Mouse (Mus musculus) G1E (cell line): ENCODE results near the gene Dock4.

ENCODE experiments used
- CTCF ChIP-seq: IDR thresholded peaks from 2 replicates; pipeline ENCODE4 v1.5.1; 2012; ENCODE audit warnings: low read depth, low read length, inconsistent platforms, mixed read lengths
- GATA1 ChIP-seq: IDR thresholded peaks from 2 replicates; pipeline ENCODE4 v1.6.1; 2012; ENCODE audit warnings: borderline replicate concordance, low read length, inconsistent platforms, mixed read lengths
- TAL1 ChIP-seq: conservative IDR thresholded peaks from 2 replicates; pipeline ENCODE4 v1.6.1; 2012; ENCODE audit warnings: low read depth, low read length, inconsistent platforms, mixed read lengths

- TF ChIP-seq CTCF (no peak), TAL1 (no peak), GATA1 (no peak)
These were observed 112.8 kb downstream of the Dock4 start for GRCm38 (mm10) chr12:40558600-40558999.
